Mouse (Mus musculus) embryo, embryonic 9.5 days (tissue): ENCODE measurements around the gene Bcas3.
"Not testable (repeated sequence)": the region's sequence is repeated elsewhere in the genome, so short reads cannot be mapped to it uniquely, and the experiment has no call there.

Experiments
- DNase-seq: peaks from one replicate; pipeline ENCODE4 v3.0.0-alpha.2; 2017; ENCODE audit errors: extremely low spot score

Gene Bcas3

DNA sequence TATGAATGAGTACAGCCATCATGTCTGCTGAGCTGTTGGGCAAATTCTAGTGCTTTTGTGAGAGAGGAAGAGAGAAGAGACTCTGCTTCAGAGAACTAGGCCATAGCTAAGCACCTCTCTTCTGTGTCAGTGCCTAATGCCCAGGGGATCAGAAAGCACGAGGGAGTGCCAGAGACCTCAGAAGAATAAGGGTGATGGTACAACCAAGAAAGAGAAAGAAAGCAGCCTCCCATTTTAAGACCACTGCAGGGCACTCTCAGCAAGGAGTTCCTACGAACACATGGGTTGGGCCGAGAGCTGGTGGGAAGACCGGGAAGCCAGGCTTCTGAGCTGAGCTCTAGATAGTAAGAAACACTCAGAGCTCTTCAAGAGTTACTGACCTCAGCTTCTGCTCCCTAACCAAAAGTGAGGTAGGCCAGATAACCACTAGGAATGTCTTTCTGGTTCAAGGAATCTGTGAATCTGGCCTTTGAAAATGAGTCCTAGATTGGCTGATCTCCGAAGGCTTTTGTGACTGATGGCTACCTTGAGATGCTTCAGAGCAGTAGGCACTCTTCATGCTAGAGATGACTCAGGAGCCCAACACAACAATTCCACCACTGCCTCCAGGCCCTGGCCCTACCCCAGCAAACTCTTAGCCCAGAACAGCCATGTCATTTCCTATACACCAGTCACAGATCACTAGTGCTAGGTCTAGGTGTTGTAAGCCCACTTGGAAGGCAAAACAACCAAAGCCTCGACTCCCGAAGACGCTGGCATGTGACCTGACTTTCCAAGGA lies 359.2 kb downstream of the Bcas3 start:
- no peak for DNase-seq

DNA sequence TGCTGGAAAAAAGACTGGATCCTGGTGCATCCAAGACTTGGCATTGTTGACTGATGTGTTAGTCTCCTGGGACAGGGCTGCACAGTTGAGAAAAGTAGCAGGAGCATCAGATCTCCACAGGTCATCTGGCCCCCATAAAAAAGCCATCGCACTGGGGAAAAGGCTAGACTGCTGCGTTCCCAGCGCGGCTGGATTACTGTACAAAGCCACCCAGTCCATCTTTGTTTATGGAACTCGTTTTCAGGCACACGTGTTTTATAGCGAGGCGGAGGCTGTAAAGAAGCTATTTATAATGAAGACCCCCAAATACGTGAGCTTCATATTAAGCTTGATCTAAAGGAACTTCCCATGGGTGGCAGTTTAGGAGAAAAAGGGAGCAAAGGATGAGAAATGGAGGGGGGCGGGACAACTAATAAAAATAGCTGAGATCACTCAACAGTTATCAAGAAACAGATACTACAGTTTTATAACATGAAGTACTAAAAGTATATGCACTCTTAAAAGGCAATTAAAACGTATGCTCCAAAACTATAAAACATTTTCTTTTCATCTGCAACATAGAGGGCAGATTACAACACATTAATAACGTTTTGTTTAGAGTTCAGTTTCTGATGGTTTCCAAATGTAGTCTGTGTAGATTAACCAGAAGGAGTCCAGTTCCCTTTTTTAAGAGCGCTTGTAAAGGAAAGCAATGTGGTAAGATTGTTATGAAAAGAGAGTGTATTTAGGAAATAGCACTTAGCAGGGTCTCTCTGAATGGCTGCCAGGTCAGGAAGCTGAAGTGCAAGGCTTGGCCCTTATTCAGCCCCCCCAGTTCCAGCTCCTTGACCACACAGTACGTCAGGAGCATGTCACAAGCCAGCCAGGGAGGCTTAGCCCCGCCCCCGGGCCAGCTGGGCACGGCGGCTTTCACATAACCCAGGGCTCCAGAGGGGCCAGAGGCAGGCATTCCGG lies 360.2 kb downstream of the Bcas3 start:
- DNase-seq = no peak

DNA sequence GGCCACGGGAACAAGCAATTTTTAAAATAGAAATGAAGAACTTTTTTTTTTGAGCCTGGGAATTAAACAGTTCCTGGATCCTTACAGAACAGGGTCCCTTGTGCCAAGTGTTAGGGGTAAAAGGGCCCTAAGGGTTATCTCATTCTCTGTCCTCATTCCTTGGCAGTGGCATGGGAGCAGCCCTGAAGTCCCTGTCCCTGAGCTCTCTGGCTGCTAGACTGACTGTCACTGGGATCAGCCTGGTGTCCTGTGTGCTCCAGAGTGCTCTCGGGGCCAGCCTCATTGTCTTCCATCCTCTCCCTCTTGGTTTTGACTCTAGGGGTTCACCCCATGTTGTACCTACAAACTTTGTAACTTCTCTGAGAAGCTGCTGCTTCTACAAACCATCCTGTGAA lies 360.8 kb downstream of the Bcas3 start:
- no peak for DNase-seq

DNA sequence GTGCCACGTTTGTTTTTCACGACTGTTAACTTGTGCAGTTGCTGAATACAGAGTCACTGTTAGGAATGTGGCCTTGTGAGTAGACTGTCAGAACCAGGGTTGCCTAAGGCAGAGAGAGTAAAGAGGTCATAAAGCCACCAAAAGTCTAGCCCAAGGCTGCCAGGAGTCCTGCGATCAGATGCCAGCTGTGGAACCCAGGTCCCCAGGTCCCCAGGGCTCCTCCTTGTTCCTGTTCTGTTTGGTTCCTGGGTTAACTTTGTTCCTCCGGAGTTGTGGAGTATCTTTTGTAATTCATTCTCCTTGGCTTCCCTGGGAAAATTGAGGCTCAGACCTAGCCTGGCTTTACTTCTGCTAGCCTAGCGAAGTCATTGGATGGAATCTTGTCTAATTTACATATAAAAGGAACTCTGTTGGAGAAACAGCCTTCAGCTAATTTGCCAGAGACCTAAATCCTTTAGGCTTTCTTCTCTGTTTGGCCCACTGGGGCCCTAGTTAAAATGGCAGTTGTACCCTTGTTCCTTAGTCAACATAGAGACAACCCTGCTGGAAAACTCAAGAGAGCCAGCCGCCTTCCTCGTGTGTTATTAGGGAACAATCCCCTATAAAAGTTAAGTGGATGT lies 361.5 kb downstream of the Bcas3 start:
- DNase-seq = no peak

DNA sequence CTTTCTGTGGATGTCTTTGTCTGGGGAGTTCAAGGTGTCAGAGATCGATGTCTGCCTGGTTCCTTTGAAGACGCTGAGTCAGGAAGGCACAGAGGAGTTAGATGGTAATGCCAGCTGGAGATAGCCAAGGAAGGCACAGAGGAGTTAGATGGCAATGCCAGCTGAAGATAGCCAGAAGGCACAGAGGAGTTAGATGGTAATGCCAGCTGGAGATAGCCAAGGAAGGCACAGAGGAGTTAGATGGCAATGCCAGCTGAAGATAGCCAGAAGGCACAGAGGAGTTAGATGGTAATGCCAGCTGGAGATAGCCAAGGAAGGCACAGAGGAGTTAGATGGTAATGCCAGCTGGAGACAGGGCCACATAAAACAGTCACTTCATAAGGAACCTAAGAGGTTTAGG lies 363.8 kb downstream of the Bcas3 start:
- DNase-seq = not testable (repeated sequence)

DNA sequence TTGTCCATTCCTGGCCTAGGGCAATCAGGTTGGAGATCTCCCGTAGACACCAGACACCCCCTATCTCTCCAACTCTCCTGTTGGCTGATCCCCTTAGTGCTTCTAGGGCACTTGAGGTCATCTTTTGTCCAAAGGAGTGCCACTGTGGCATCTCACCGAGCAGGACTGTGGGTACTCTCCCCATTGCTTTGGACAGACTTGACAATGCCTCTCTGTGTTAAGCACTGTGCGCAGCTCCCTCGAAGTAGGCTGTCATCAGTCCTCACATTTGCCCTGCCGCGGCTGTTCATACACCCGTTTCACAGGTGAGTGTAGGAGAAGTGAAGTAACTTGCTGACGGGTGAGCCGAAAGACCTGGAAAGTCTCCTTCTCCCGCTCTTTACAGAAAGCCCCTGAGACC lies 366.1 kb downstream of the Bcas3 start:
- DNase-seq = no peak

DNA sequence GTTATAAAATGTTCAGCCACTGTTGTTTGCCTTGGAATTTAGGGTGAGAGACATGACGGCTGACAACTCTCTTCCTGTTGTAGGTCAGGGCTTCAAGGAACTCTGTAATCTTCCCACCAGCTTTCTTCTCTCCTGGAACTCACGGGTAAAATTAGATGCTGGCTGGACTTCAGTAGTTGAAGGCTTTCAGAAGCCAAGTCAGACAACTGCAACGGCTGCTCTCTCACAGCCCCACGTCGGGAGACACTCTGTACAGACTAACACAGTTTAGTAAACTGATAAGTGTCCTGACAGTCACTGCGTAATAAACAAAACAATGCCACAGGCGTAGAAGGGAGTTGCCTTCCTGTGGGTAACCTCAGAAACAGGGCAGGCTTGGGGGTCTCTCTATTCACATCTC lies 366.8 kb downstream of the Bcas3 start:
- DNase-seq = no peak

DNA sequence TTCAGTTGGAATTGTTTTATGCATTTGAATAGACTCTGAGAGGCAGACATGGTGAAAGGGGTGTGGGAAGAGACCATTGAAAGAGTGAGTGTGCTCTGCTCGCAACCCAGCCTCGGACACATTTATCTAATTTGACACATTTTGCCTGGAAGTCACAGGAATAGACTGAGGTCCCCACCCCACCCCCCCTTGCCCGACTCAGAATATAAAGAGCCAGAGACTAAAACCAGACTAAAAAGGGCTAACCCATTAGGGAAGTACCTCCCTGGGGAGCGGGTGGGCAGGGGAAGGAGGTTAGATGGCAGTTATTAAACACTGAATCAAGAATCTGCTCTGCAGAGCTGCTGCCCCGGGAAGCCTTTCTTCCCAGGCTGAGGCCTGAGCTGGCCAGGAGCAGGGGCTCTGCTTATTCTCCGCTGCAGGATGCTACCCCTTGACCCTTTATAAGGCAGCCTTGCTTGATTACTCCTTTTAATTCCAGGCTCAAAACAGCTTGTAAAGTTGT lies 367.4 kb downstream of the Bcas3 start:
- peak; percentile 52 for DNase-seq

DNA sequence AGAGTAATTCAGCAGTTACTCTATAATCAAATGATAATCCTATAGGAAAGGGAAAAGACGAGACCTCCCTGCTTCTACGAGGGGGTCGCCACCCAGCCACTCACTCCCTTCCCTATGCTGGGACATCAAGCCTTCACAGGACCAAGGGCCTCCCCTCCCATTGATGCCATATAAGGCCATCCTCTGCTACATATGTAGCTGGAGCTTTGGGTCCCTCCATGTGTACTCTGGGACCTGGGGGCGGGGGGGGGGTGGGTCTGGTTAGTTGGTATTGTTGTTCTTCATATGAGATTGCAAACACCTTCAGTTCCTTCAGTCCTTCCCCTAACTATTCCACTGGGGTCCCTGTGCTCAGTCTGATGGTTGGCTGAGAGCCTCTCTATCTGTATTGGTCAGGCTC lies 369.0 kb downstream of the Bcas3 start:
- DNase-seq = no peak

DNA sequence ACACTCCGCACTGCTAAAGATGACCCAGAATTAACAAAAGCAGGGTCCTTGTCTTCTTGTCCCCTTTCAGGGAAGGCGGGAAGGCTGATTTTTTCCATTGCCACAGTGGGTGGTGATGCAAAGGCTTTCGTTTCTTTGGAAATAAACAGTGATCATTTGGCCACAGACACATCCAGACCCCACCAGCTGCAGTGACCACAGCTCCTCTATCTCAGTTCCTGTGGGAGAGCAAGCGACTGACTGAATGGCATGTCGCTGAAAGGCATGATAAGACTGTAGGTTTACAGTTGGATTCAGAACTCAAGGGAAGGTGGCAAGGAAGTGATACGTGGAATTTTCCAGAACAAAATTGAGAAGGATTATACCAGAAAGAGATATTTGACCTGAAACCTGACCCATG lies 371.2 kb downstream of the Bcas3 start:
- no peak for DNase-seq

DNA sequence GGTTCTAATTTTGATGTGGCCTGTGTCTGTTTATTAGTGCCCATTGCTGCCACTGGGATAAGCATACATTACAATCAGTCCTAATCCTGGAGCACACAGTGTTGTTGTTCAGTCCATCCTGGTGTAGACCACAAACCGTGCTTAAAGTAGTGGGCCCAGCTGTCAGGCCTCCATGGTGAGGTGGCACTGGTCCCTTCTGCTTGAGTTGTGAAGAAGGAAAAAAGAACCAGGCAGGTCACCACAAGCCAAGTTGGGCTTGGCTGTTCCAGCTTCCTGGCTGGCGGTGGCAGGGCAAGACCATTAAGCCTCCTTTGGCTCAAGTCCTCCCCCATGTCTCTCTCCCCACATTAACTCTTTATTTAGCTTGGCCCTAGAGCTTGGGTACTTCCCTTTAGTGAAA lies 376.8 kb downstream of the Bcas3 start:
- no peak for DNase-seq

DNA sequence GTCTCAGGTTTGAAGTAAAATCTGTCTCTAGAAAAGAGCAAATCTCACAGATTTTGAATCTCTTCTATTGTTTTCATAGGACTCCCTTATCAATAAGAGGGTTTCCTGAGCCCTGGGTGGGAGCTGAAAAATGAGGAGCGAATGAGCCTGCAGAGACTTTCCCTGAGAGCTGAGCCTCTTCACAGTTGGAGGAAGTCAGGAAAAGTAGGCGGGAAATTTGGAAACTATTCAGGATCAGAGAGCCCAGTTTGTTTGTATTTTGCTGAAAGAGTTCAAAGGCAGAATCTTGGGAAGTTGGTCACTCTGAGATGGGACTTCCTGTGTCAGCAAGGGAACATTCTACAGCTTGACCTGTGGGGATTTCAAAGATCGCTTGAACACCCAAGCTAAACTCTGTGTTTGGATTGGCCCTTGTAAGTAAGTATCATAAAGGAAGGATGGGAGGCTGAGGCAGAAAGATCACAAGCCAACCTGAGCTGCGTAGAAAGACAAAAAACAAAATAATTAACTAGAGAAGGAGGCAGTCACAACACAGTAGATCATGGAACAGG lies 379.6 kb downstream of the Bcas3 start:
- no peak for DNase-seq

DNA sequence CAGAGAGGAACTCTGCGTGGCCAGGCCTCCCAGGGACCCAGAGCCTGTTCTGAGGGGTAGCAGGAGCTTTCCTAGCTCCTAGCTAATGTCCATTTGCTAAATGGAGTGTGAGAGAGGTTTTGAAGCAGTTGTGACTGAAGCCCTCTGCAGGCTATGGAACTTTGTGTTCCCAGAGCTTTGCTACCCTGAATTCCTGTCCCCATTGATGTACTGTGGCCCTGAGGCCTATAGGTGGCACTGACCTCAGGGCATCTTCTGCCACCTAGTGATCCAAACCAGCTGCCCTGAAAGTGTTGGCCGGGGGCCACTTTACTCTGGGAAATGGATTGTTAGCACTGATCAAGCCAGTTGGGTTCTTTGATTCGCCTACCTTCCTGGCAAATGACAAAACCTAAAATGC lies 380.6 kb downstream of the Bcas3 start:
- no peak for DNase-seq

DNA sequence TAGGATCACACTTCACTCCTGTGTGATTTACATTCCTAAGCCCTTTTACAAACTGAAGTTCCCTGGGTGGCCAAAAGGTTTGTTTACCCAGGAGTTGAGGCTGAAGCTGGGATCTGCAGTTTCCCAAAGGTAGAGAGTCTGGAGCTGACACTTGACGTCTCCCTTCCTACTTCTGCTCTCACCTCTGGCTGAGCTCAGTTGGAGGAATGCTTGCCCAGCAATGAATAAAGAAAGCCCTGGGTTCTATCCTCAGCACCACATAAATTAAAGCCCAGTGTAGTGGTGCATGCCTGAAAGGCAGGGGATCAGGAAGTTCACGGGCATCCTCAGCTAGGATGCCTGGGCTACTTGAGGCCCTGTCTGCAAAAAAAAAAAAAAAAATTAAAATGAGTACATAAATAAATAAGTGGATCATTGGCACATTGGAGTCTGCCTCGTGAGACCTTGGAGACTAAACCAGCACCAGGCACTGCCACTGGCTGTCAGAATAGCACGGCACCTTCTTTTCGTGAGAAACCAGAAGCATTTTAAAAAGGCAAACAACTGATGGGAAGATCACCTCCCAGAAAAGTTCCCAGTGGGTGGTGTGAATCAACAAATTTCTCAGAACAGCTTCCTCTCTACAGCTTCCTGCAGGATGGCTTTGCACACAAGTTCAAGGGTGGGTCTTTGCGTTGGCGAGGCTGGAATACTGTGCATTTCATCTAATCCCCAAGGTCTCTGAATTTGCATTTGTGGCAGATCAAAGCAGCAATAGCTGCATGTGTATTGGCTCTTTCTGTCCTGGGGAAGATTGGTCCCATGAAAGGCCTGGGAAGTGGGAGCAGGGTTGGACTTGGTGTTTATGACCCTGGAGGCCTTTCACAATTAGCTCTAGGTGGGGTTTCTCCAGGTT lies 381.6 kb downstream of the Bcas3 start:
- DNase-seq = no peak

DNA sequence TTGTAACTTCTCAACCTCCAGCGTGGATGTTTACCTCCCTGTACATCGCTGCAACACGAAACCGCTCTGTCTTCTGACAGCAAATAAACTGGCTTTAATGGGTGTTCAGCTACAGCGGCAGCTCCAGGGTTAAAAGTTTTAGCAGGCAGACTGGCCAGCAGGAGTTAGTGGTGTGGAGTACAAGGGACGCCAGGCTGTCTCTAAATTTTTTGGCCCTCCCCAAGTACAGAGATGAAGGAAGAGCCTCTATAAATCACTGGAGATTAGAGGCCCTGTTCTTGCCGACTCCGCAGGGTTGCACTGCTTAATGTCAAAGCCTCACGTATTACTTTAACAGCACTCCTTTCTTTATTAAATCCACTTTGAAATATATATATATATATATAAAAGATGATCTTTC lies 384.3 kb downstream of the Bcas3 start:
- DNase-seq = no peak

DNA sequence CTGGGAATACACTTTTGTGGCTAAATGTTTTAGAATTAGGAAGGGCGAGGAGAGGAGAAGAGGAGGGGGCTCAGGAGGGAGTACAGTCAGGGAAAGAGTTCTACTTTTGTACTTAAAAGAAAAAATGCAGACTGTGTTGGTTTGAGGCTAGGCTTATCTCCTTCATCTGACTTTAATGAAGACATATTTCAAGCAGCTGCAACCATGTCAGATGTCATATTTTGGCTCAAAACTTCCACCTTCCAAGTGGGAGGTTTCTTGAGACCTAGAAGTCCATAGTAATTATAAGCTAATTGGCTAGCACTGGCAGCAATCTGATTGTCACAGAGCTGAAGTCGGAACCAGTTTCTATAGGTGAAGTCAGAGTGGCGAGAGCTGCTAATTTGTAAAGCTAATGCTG lies 384.9 kb downstream of the Bcas3 start:
- no peak for DNase-seq

DNA sequence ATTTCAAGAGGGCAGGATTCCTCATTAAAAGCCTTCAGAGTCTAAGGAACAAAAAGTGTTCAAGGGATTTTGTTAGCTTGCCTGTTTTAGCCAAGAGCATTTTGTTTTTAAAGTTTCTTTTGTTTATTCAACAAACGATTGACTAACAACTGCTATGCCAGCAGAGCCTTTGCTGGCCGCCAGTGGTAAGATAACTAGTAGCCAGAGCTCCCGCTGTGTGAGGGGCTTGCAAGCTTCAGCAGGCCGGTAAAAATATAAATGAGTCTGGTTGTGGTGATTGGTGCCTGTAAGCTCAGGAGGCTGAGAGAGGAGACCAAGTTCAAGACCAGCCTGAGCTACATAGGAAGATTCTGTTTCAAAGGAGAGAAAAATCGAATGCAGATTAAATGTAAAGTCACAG lies 385.6 kb downstream of the Bcas3 start:
- no peak for DNase-seq

DNA sequence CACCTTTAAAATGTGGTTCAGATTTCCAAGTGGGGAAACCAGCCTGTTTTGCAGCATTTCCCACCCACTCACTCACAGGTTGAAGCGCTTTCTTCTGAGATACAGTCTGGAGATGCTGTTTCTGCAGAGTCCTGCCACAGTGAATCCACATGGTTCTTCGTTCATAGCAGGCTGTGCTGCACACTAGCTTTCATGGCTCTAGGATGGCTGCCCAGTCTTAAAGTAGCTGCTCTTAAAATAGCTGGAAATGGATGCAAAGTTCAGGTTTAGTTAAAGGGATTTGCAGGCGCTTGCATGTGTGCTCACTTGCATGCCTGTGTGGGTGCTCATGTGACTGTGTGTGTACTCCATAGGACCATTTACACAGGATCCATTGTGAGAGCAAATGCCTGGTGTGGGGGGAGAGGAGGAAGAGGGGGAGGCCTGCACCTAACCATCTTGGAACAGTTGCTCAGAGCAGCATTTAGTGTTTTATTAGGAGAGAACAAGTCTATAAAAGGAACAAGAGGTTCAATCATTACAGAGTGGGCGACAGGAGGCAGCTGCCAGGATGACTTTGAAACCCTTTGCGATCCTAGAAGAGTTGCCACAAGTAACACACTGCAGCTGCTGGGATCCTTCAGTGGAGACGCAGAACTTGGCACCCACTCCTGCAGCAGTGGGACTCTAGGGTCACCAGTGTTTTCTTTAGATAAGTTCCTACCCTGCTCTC lies 386.5 kb downstream of the Bcas3 start:
- no peak for DNase-seq

DNA sequence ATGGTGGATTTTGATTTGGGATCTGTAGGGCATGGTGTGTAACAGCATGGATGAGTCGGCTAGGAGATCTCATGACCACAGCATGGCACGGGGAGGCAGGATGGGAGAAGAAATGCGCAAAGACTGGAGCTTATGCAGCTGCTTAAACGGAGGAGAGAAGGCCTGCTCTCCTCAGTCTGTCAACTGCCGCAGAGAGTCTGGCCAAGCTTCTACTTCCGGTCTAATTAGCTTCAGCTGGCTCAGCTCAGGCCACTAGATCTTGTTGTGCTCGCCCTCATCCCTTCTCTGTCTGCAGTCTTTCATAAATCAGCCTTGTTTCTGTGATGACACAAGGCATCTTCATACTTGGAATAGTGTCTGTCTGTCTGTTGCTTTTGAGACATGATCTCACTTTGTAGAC lies 393.4 kb downstream of the Bcas3 start:
- no peak for DNase-seq

DNA sequence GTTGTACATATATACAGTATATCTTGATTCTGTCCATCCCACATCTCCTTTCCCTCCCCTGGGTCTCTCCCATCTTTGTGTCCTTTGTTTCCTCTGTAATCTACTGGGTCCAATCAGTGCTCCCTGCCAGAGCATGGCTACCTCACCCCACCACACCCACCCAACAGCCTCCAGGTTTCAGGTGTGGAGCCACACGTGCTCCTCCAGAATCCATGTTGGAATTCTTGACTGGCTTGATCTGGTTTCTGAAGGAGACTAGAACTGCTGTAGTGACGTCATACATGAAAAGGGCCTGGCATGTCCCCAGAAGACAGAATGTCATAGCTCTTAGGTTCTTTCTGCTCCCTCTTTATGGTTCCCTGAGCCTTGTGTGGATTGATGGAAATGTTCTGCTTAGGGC lies 395.9 kb downstream of the Bcas3 start:
- DNase-seq = no peak
